Mouse (Mus musculus) stomach, embryonic 16.5 days (tissue): ENCODE data around the gene Ccdc78. TPM values are rescaled to one million over a fixed set of nuclear protein-coding genes. Genes with fewer than 3 reads are reported as not detected.
"Not testable (repeated sequence)": the region's sequence is repeated elsewhere in the genome, so short reads cannot be mapped to it uniquely, and the experiment has no call there.

Experiments
- ATAC-seq: fragments of 200-750 bp; cut with Nextera tagmentation; 2 replicates; pipeline ENCODE4 v1.8.0; 2017; ENCODE audit warnings: moderate number of reproducible peaks, moderate TSS enrichment; ENCODE audit not compliant: insufficient read depth, low FRiP score
- H3K27ac ChIP-seq: fragments of 300-500 bp; sonication (generic); 2 replicates; pipeline ENCODE4 v1.5.1; 2014; ENCODE audit warnings: low read length
- H3K27me3 ChIP-seq: fragments of 300-500 bp; sonication (generic); 2 replicates; pipeline ENCODE4 v1.6.1; 2014; ENCODE audit warnings: low read length, control low read depth, mixed read lengths; ENCODE audit not compliant: control insufficient read depth, insufficient read depth
- H3K36me3 ChIP-seq: fragments of 300-500 bp; sonication (generic); 2 replicates; pipeline ENCODE4 v1.6.1; 2014; ENCODE audit warnings: low read length; ENCODE audit not compliant: control insufficient read depth, insufficient read depth
- H3K4me1 ChIP-seq: fragments of 300-500 bp; sonication (generic); 2 replicates; pipeline ENCODE4 v1.6.1; 2014; ENCODE audit warnings: low read length, control low read depth, mixed read lengths; ENCODE audit not compliant: control insufficient read depth, insufficient read depth
- H3K4me2 ChIP-seq: fragments of 300-500 bp; sonication (generic); 2 replicates; pipeline ENCODE4 v1.6.1; 2014; ENCODE audit warnings: low read depth, low read length, mixed read lengths
- H3K4me3 ChIP-seq: fragments of 300-500 bp; sonication (generic); replicated peaks from 2 replicates; pipeline ENCODE4 v1.5.1; 2014; ENCODE audit warnings: mild to moderate bottlenecking, low read length
- H3K9ac ChIP-seq: fragments of 300-500 bp; sonication (generic); 2 replicates; pipeline ENCODE4 v1.6.1; 2014; ENCODE audit warnings: low read length
- H3K9me3 ChIP-seq: fragments of 300-500 bp; sonication (generic); replicated peaks from 2 replicates; pipeline ENCODE4 v1.6.1; 2016; ENCODE audit warnings: low read length, control low read depth; ENCODE audit not compliant: control insufficient read depth
- WGBS: fragments of 180-500 bp; shearing (Covaris S2); extraction: QIAGEN DNeasy Blood & Tissue Kit; methylation state at CpG from one replicate; pipeline ENCODE4 v1.1.7; 2014; 5-methylcytosine and 5-hydroxymethylcytosine counted together
- polyA plus RNA-seq: library from polyadenylated mRNA; unstranded; fragments of >200 nt; fragmentation: Nextera tagmentation; extraction: Ambion mirVana; gene quantifications from 2 replicates; pipeline ENCODE4 v1.2.1, GENCODE M21; 2015

Ccdc78 gene
- polyA plus RNA-seq, 1 experiment from 2014 or later, result 0.12 TPM

DNA sequence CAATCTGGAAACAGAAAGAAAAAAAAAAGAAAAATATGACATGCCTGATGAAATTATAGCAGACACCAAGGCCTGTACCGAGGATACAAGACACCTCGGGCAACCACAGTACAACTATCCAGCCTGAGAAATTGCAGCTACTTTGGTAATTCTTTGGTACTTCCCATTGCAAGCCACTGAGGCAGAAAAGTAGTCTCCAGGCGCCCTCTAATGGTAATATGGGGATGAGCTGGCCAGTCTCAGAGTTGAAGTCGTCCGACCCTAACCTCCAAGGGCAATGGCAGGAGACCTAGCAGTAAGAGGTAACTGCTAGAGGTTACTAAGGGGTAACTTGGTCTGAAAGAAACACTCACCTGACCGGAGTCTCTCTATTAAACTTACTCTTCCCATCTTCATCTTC, 14.6 kb downstream of the Ccdc78 start:
- H3K4me2 ChIP-seq, result no peak overlapping the region
- no peak overlapping the region for H3K27ac ChIP-seq
- H3K4me3 ChIP-seq, result no peak overlapping the region
- peaks cover 2% of the 10 kb centered on the region; the same call in 1 of the 2 replicates for H3K27me3 ChIP-seq
- H3K4me1 ChIP-seq, result peaks cover 5% of the 10 kb centered on the region
- H3K9ac ChIP-seq, result no peak overlapping the region
- 9% methylated on average over 6 of the region's 6 CpGs for WGBS
- H3K9me3 ChIP-seq, result no peaks in the 10 kb centered on the region
- 0 out of 2 replicates have a peak, but pooled peaks have one; percentile 48 for ATAC-seq
- H3K36me3 ChIP-seq, result no peaks in the 10 kb centered on the region

DNA sequence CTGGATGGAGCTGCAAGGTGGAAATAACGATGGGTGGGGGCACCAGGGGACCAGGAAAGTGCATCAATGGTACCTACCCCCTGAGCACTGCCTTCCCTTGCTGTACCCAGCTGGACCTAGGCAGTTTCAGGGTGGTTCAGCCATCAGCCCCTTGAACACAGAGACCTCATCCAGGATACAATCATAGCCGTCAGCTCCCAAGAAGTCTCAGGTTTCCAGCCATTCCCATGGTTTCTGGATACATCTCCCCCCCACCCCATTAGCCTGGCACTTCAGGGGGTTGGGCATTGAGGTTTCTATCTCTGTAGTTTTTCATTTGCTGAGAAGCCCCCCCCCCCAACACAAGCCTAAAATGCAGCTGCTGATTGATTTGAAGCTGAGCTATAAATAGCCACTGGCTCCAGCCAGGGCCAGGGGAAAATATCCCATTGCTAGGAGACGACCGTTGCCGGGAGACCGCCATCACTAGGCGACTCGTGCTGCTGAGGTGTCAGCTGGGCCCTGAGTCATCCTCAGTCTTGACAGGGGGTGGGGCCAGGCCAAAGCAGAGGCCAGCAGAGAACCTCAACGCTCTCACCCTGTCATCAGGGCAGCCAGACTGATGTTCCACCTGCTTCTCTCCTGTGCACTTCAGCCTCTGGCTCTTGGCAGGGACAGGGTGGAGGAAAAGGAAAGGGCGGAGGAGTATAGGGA, 16.6 kb downstream of the Ccdc78 start:
- Histone ChIP-seq H3K27me3 (peaks cover 3% of the 10 kb centered on the region), H3K4me1 (no peaks in the 10 kb centered on the region), H3K27ac (no peak overlapping the region), H3K36me3 (no peaks in the 10 kb centered on the region), H3K9me3 (no peaks in the 10 kb centered on the region), H3K4me3 (no peak overlapping the region), H3K4me2 (no peak overlapping the region), H3K9ac (peak overlapping the region; percentile 7; the same call in 1 of the 2 replicates)
- peak; percentile 71; the same call in 1 of the 2 replicates for ATAC-seq
- WGBS, result 12% methylated on average over 10 of the region's 10 CpGs

DNA sequence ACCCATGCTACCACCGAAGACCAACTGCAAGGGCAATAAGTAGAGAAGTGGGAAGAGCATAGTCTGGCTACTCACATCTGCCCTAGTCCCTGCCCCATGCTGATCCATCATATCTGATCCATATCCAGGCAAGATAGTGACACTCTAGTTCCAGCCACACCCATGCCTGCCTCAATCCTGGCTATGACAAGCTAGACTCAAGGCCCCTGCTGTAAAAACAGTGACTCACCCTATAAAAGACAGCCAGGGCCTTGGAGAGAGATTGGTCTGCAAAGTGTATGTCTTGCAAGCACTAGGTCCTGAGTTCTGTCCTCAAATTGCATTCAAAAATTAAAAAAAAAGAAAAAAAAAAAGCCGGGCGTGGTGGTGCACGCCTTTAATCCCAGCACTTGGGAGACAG, 20.1 kb downstream of the Ccdc78 start:
- no peak overlapping the region for H3K4me2 ChIP-seq
- no peak overlapping the region for H3K4me3 ChIP-seq
- H3K4me1 ChIP-seq, result 0 out of 2 replicates have a peak, but pooled peaks cover 2% of the 10 kb centered on the region
- no peak overlapping the region for H3K9ac ChIP-seq
- WGBS, result 78% methylated on average over 4 of the region's 4 CpGs
- H3K36me3 ChIP-seq, result no peaks in the 10 kb centered on the region
- no peaks in the 10 kb centered on the region for H3K9me3 ChIP-seq
- H3K27me3 ChIP-seq, result peaks cover 29% of the 10 kb centered on the region
- H3K27ac ChIP-seq, result no peak overlapping the region
- ATAC-seq, result no peak

DNA sequence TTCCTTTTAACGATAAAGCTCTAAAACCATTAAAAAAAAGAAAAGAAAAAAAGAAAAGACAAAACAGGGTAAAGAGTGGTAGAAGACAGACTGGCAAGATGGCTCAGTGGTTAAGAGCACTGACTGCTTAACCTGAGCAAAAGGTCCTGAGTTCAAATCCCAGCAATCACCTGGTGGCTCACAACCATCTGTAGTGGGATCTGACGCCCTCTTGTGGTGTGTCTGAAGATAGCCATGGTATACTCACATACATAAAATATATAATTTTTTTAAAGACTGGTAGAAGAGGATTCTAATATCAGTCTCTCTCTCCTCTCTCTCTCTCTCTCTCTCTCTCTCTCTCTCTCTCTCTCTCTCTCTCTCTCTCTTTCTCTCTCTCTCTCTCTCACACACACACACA, 21.1 kb downstream of the Ccdc78 start:
- not testable (repeated sequence) for ATAC-seq, H3K9me3 ChIP-seq, H3K4me2 ChIP-seq, H3K27ac ChIP-seq, H3K4me1 ChIP-seq, H3K4me3 ChIP-seq, H3K36me3 ChIP-seq, H3K9ac ChIP-seq
- WGBS, result 36% methylated on average over 2 of the region's 2 CpGs
- H3K27me3 ChIP-seq, result peaks cover 28% of the 10 kb centered on the region

DNA sequence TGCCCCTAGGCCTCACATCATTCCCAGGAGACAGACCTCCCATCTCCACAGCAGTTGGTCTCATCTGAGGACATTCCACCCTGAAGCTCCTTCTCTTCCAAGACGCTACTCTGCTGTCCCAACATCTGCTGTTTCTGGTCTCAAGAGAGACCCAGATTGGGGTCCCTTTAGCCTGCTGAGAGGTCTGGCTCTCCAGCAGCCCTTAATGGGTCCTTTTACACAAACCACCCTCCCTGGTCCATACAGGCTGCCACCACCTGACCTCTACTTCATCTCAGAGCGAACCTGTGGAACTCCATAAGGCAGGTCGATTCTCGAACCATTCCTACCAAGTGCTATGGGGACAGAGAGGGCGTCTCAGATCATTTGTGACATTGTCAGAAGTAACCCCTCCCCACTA, 21.6 kb downstream of the Ccdc78 start:
- H3K9ac ChIP-seq, result no peak overlapping the region
- H3K4me1 ChIP-seq, result 0 out of 2 replicates have a peak, but pooled peaks cover 2% of the 10 kb centered on the region
- peak overlapping the region; percentile 96 for H3K4me2 ChIP-seq
- H3K9me3 ChIP-seq, result no peaks in the 10 kb centered on the region
- H3K36me3 ChIP-seq, result no peaks in the 10 kb centered on the region
- H3K27me3 ChIP-seq, result peaks cover 27% of the 10 kb centered on the region
- no peak overlapping the region for H3K27ac ChIP-seq
- WGBS, result 36% methylated on average over 5 of the region's 5 CpGs
- H3K4me3 ChIP-seq, result no peak overlapping the region
- no peak for ATAC-seq

GRCm38 (mm10) chr17:25808789-25809605, 22.6 kb downstream of the Ccdc78 start, which contains the start of gene Fbxl16:
TSS of gene Fbxl16 (plus strand) at chr17:25809085.
- WGBS, result under 1% methylated on average over 84 of the region's 100 CpGs
- peak; percentile 88 for ATAC-seq
- H3K4me3 ChIP-seq, result peak within 1 kb of the TSS; percentile 68
- H3K9ac ChIP-seq, result peak within 1 kb of the TSS; percentile 79
- no peaks in the 10 kb centered on the region for H3K9me3 ChIP-seq
- H3K27me3 ChIP-seq, result peaks cover 27% of the 10 kb centered on the region
- peak within 1 kb of the TSS; percentile 96 for H3K4me2 ChIP-seq
- H3K27ac ChIP-seq, result no peak within 1 kb of the TSS
- H3K4me1 ChIP-seq, result 0 out of 2 replicates have a peak, but pooled peaks cover 2% of the 10 kb centered on the region
- no peaks in the 10 kb centered on the region for H3K36me3 ChIP-seq

DNA sequence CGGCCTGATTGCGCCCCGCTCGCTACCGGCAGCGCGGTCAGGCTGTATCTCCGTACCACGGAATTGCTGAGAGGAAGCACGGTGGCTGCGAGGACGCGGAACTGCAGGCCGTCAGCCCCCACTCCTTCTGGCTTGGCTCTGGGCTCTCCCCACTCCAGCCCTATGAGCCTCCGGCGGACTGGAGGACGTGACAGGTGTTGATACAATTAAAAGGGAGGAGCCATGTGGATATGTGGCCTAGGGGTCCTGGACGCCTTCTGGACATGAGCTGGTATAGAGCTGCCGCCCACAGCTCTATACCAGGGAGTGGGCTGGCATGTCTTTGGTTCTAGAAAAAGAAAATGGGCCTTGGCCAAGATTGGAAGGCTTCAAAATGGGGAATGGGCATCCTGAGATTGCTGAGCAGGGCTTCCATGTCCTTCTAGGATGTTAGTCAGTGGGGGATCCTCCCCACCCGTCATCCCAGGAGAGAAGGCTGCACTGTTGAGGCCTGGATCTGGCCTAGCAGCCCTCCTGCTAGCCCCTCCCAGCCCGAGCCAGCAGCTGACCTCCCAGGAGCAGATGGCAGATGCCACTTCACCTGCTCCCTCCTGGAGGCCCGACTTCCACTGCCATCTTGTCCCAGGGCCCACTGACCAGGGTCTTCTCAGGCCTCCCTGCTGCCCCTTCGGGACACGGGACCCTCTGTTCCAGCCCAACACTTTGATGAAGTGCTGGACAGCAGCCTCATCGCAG, 23.4 kb downstream of the Ccdc78 start:
- peak overlapping the region; percentile 79 for H3K9ac ChIP-seq
- no peaks in the 10 kb centered on the region for H3K9me3 ChIP-seq
- WGBS, result 10% methylated on average over 24 of the region's 25 CpGs
- ATAC-seq, result peak; percentile 12; the same call in 1 of the 2 replicates
- H3K4me1 ChIP-seq, result 0 out of 2 replicates have a peak, but pooled peaks cover 2% of the 10 kb centered on the region
- H3K27me3 ChIP-seq, result peaks cover 27% of the 10 kb centered on the region
- no peaks in the 10 kb centered on the region for H3K36me3 ChIP-seq
- H3K4me2 ChIP-seq, result peak overlapping the region; percentile 96
- H3K27ac ChIP-seq, result no peak overlapping the region
- peak overlapping the region; percentile 68 for H3K4me3 ChIP-seq

DNA sequence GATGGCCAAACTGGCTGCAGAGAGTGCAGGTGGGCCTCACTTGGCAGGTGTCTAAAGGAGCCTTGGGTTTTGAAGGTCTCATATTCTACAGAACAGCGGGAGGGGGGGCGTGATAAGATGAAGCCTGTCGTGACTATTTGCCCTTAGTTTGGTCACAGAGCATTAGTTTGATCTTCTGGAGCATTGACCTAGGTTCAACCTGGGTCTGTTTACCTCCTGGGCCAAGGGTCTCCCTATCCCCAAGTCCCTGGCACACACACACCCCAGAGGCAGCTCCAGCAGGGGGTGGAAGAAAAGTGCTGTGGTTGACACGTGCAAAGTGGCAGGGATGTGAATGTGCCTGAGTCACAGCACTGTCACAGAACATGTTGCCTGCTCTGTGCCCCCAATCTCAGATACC, 24.5 kb downstream of the Ccdc78 start:
- H3K4me1 ChIP-seq, result 0 out of 2 replicates have a peak, but pooled peaks cover 2% of the 10 kb centered on the region
- no peak overlapping the region for H3K4me2 ChIP-seq
- H3K9ac ChIP-seq, result no peak overlapping the region
- no peaks in the 10 kb centered on the region for H3K36me3 ChIP-seq
- no peak overlapping the region for H3K4me3 ChIP-seq
- no peak for ATAC-seq
- no peaks in the 10 kb centered on the region for H3K9me3 ChIP-seq
- 62% methylated on average over 4 of the region's 4 CpGs for WGBS
- no peak overlapping the region for H3K27ac ChIP-seq
- H3K27me3 ChIP-seq, result peaks cover 27% of the 10 kb centered on the region
